Mouse (Mus musculus): ENCODE results near the gene Vps41.

DNA sequence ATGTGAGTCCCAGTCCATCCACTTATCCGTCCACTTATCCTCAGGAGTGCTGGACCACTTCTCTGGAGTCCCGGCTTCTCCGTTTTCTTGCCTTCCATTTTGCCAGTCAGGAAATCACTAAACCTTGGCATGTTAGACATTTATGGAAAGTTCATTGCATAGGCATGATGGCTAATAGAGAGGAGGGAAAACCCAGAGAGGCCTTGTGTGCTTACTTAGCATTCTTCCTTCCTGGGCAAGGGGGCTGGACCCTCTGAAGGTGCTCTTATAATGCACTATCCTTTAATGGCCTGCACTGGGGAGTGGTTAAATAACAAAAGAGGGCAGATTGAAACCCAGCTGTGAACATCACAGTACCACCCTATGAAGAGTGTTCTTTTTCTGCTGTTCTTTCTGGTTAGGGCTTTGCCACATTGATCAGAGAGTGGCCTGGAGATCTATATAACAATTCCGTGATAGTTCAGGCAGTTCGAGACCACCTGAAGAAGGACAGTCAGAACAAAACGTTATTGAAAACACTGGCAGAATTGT lies 124.7 kb downstream of the Vps41 start:
- no peak for TF ChIP-seq CTCF (IDR thresholded peaks at IDR 0.05; ENCODE audit: borderline replicate concordance, control insufficient read depth, extremely low read depth, insufficient read depth, low read length, poor library complexity)
- TF ChIP-seq POLR2A (IDR thresholded peaks at IDR 0.05; ENCODE audit: control insufficient read depth, extremely low read depth, insufficient read depth, low read length, poor library complexity) = no peak

Data from thymus, adult 2 months (tissue).